ENCODE assay signal across 13 mouse cellular contexts in the genomic region with DNA sequence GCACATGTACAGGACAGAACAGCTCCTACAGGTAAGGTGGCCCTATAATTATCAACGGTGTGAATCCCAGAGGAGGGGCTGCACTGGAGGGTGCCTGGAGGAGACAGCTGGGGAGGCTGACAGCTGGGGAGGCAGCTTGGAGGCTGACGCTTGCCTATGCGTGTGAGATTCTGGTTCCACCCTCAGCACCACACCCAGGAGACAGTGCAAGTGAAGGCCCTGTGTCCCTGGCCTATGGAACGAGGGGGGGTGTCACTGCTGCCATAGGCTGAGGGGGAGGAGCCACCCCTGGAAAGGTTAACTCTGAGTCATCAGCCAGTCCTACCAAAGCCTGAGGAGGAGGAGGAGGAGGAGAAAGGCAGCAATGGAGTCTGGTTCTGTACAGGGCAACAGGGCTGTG. TPM values are rescaled to one million over a fixed set of nuclear protein-coding genes. Genes with fewer than 3 reads are reported as not detected.
DNase-seq lines count a peak whose midpoint lies in the region; ATAC-seq lines count a peak whose summit lies in the region.
"Had no signal": no experiment of that assay in that cellular context is flagged by ENCODE, and none has a peak within 500 bp of the region (broad histone marks: within the 10 kb centered on the region; RNA-seq: fewer than 3 reads in every experiment).

No protein-coding gene starts in this region.

- ATAC-seq in kidney, embryonic 15.5 days (replicated peaks; ENCODE audit: low FRiP score) = no peak
- ATAC-seq in neural tube, embryonic 15.5 days (ENCODE audit: low FRiP score) = no peak

- no peak overlapping the region for H3K4me3 ChIP-seq in kidney, embryonic 15.5 days (replicated peaks)
- H3K4me3 ChIP-seq in neural tube, embryonic 15.5 days (replicated peaks) = no peak overlapping the region
- H3K4me3 ChIP-seq: embryonic facial prominence, embryonic 12.5 days had no signal

- no peak overlapping the region for H3K9ac ChIP-seq in kidney, embryonic 15.5 days
- no peak overlapping the region for H3K9ac ChIP-seq in neural tube, embryonic 15.5 days (replicated peaks)
- H3K9ac ChIP-seq: embryonic facial prominence, embryonic 12.5 days; forebrain, postnatal 0 days; liver, postnatal 0 days had no signal

- H3K36me3 ChIP-seq in kidney, embryonic 15.5 days = peaks cover 58% of the 10 kb centered on the region
- H3K36me3 ChIP-seq in neural tube, embryonic 15.5 days = peaks cover 19% of the 10 kb centered on the region

- no peaks in the 10 kb centered on the region for H3K9me3 ChIP-seq in kidney, embryonic 15.5 days (replicated peaks)
- no peaks in the 10 kb centered on the region for H3K9me3 ChIP-seq in neural tube, embryonic 15.5 days (replicated peaks)
- H3K9me3 ChIP-seq: embryonic facial prominence, embryonic 12.5 days had no signal

- no peaks in the 10 kb centered on the region for H3K27me3 ChIP-seq in kidney, embryonic 15.5 days
- H3K27me3 ChIP-seq in neural tube, embryonic 15.5 days (replicated peaks) = no peaks in the 10 kb centered on the region
- H3K27me3 ChIP-seq: embryonic facial prominence, embryonic 12.5 days; Patski had no signal

- H3K27ac ChIP-seq in kidney, embryonic 15.5 days = 0 out of 2 replicates have a peak overlapping the region, but pooled peaks have one; percentile 93
- no peak overlapping the region for H3K27ac ChIP-seq in neural tube, embryonic 15.5 days (replicated peaks)
- H3K27ac ChIP-seq: embryonic facial prominence, embryonic 12.5 days; hindbrain, postnatal 0 days had no signal

- no peak overlapping the region for H3K4me2 ChIP-seq in kidney, embryonic 15.5 days
- no peak overlapping the region for H3K4me2 ChIP-seq in neural tube, embryonic 15.5 days
- H3K4me2 ChIP-seq: embryonic facial prominence, embryonic 12.5 days had no signal

- WGBS in kidney, embryonic 15.5 days = 62% methylated on average over 4 of the region's 4 CpGs
- 71% methylated on average over 4 of the region's 4 CpGs for WGBS in neural tube, embryonic 15.5 days

- peaks cover 45% of the 10 kb centered on the region for H3K4me1 ChIP-seq in kidney, embryonic 15.5 days
- peaks cover 32% of the 10 kb centered on the region for H3K4me1 ChIP-seq in neural tube, embryonic 15.5 days
- H3K4me1 ChIP-seq: embryonic facial prominence, embryonic 12.5 days had no signal

- DNase-seq in adrenal gland, adult (ENCODE audit: inconsistent age in 2 of 2, low spot score in 1 of 2) = peak; percentile 85 to 89
- no peak for DNase-seq in adrenal gland, postnatal 4 days (ENCODE audit: low spot score in 2 of 2)
- DNase-seq in kidney, postnatal 36 days = no peak
- peak; percentile 57 for DNase-seq in 416B (ENCODE audit: low read depth)
- peak; percentile 77 to 78 for DNase-seq in adrenal gland, postnatal 36 days
- DNase-seq in thymus, postnatal 25 days = no peak
- DNase-seq: forebrain, postnatal 0 days had no signal

RNA-seq across cellular contexts. Expression of gene Tesc, which starts 40.0 kb away (rescaled TPM):
- 10 to 100 TPM; 53.7 to 60.8 TPM for total RNA-seq in adrenal gland, postnatal 4 days (2021)
- polyA plus RNA-seq in kidney, embryonic 15.5 days (2015; fragmentation: Nextera tagmentation; extraction: Ambion mirVana) = 17.1 and 18.6 TPM in 2 replicates
- 100 to 1,000 TPM; 112 to 175 TPM for total RNA-seq in adrenal gland, postnatal 36 days (2021)
- polyA plus RNA-seq in neural tube, embryonic 15.5 days (2015; fragmentation: Nextera tagmentation; extraction: Ambion mirVana) = 3.5 and 3.9 TPM in 2 replicates

Comparison
In these comparisons a context has a peak if more than half of its experiments do, and no peak if none do; other contexts are left out.
1. DNase-seq: peak in adrenal gland, adult (2 of 2), 416B (single experiment) and adrenal gland, postnatal 36 days (2 of 2); none in adrenal gland, postnatal 4 days (0 of 2), kidney, postnatal 36 days (0 of 2) and thymus, postnatal 25 days (single experiment).